8 mouse cellular contexts compared by ENCODE assay signal in genomic region chr2:168117147-168117546, GRCm38 (mm10). TPM values are rescaled to one million over a fixed set of nuclear protein-coding genes. Genes with fewer than 3 reads are reported as not detected.
DNase-seq lines count a peak whose midpoint lies in the region; ATAC-seq and TF ChIP-seq lines count a peak whose summit lies in the region.

No protein-coding gene starts in this region.

- peak overlapping the region; percentile 54 for H3K4me2 ChIP-seq in forebrain, postnatal 0 days (ENCODE audit: low read depth)
- H3K4me2 ChIP-seq in intestine, embryonic 16.5 days (ENCODE audit: low read depth, low read length): peak overlapping the region; percentile 93
- peak overlapping the region; percentile 75 for H3K4me2 ChIP-seq in midbrain, embryonic 16.5 days (ENCODE audit: low read length)
- peak overlapping the region; percentile 73 for H3K4me2 ChIP-seq in stomach, embryonic 16.5 days (ENCODE audit: low read depth, low read length)

- TF ChIP-seq CTCF in heart, adult 2 months (IDR thresholded peaks at IDR 0.05): peak; percentile 93
- TF ChIP-seq CTCF in cerebellum, adult 2 months (IDR thresholded peaks at IDR 0.05; ENCODE audit: borderline replicate concordance, insufficient read depth, low read depth, low read length): peak; percentile 62
- peak; percentile 80 for TF ChIP-seq CTCF in forebrain, postnatal 0 days (IDR thresholded peaks at IDR 0.05; ENCODE audit: low read depth)

- H3K36me3 ChIP-seq in heart, adult 2 months (ENCODE audit: control insufficient read depth, insufficient read depth, low read length): no peaks in the 10 kb centered on the region
- no peaks in the 10 kb centered on the region for H3K36me3 ChIP-seq in forebrain, postnatal 0 days (ENCODE audit: insufficient read depth)
- no peaks in the 10 kb centered on the region for H3K36me3 ChIP-seq in intestine, embryonic 16.5 days (ENCODE audit: control insufficient read depth, insufficient read depth, low read length)
- H3K36me3 ChIP-seq in midbrain, embryonic 16.5 days (ENCODE audit: control insufficient read depth, insufficient read depth, low read length): no peaks in the 10 kb centered on the region
- H3K36me3 ChIP-seq in stomach, embryonic 16.5 days (ENCODE audit: control insufficient read depth, insufficient read depth, low read length): no peaks in the 10 kb centered on the region

- H3K9ac ChIP-seq in heart, adult 2 months (ENCODE audit: low read depth, low read length): peak overlapping the region; percentile 26; the same call in 1 of the 2 replicates
- peak overlapping the region; percentile 43 for H3K9ac ChIP-seq in forebrain, postnatal 0 days
- peak overlapping the region; percentile 69 for H3K9ac ChIP-seq in intestine, embryonic 16.5 days (ENCODE audit: low read depth, low read length)
- H3K9ac ChIP-seq in midbrain, embryonic 16.5 days (ENCODE audit: low read depth, low read length): peak overlapping the region; percentile 61
- peak overlapping the region; percentile 71 for H3K9ac ChIP-seq in stomach, embryonic 16.5 days (ENCODE audit: low read length)

- no peak for TF ChIP-seq EP300 in heart, adult 2 months (IDR thresholded peaks at IDR 0.05; ENCODE audit: insufficient read depth, low read depth, low read length)

- no peak overlapping the region for H3K27ac ChIP-seq in heart, adult 2 months
- no peak overlapping the region for H3K27ac ChIP-seq in cerebellum, adult 2 months (ENCODE audit: insufficient read depth, low read length)
- no peak overlapping the region for H3K27ac ChIP-seq in forebrain, postnatal 0 days (ENCODE audit: low read depth, low read length)
- H3K27ac ChIP-seq in intestine, embryonic 16.5 days (ENCODE audit: low read length): no peak overlapping the region
- H3K27ac ChIP-seq in midbrain, embryonic 16.5 days (ENCODE audit: low read length): no peak overlapping the region
- no peak overlapping the region for H3K27ac ChIP-seq in stomach, embryonic 16.5 days (ENCODE audit: low read length)

- no peak overlapping the region for H3K4me3 ChIP-seq in heart, adult 2 months
- H3K4me3 ChIP-seq in cerebellum, adult 2 months (replicated peaks; ENCODE audit: insufficient read depth, low read depth, low read length): peak overlapping the region; percentile 39
- peak overlapping the region; percentile 33 for H3K4me3 ChIP-seq in forebrain, postnatal 0 days (ENCODE audit: low read depth, low read length)
- peak overlapping the region; percentile 52 for H3K4me3 ChIP-seq in intestine, embryonic 16.5 days (ENCODE audit: low read length)
- H3K4me3 ChIP-seq in midbrain, embryonic 16.5 days (ENCODE audit: low read depth, low read length): peak overlapping the region; percentile 38
- peak overlapping the region; percentile 46 for H3K4me3 ChIP-seq in stomach, embryonic 16.5 days (replicated peaks; ENCODE audit: low read length)

- WGBS in heart, adult 2 months: 2% methylated on average over 37 of the region's 37 CpGs
- 1% methylated on average over 37 of the region's 37 CpGs for WGBS in cerebellum, adult 2 months
- under 1% methylated on average over 37 of the region's 37 CpGs for WGBS in forebrain, postnatal 0 days
- WGBS in intestine, embryonic 16.5 days: under 1% methylated on average over 37 of the region's 37 CpGs
- WGBS in midbrain, embryonic 16.5 days: under 1% methylated on average over 37 of the region's 37 CpGs
- WGBS in stomach, embryonic 16.5 days: under 1% methylated on average over 37 of the region's 37 CpGs

- H3K79me2 ChIP-seq in heart, adult 2 months (replicated peaks; ENCODE audit: control insufficient read depth, insufficient read depth, low read length): no peaks in the 10 kb centered on the region

- H3K9me3 ChIP-seq in forebrain, postnatal 0 days (ENCODE audit: low read length): no peaks in the 10 kb centered on the region
- H3K9me3 ChIP-seq in intestine, embryonic 16.5 days (ENCODE audit: control insufficient read depth, low read length): no peaks in the 10 kb centered on the region
- no peaks in the 10 kb centered on the region for H3K9me3 ChIP-seq in midbrain, embryonic 16.5 days (replicated peaks; ENCODE audit: control insufficient read depth, low read length, poor library complexity, severe bottlenecking)
- no peaks in the 10 kb centered on the region for H3K9me3 ChIP-seq in stomach, embryonic 16.5 days (replicated peaks; ENCODE audit: control insufficient read depth, low read length)

- H3K27me3 ChIP-seq in heart, adult 2 months (ENCODE audit: control insufficient read depth, insufficient read depth, low read length): 0 out of 2 replicates have a peak, but pooled peaks cover 2% of the 10 kb centered on the region
- no peaks in the 10 kb centered on the region for H3K27me3 ChIP-seq in cerebellum, adult 2 months (ENCODE audit: control insufficient read depth, insufficient read depth, low read length)
- H3K27me3 ChIP-seq in forebrain, postnatal 0 days (ENCODE audit: insufficient read depth, low read length): no peaks in the 10 kb centered on the region
- H3K27me3 ChIP-seq in intestine, embryonic 16.5 days (replicated peaks; ENCODE audit: control insufficient read depth, insufficient read depth, low read length): no peaks in the 10 kb centered on the region; the same call in 1 of the 2 replicates
- 0 out of 2 replicates have a peak, but pooled peaks cover 2% of the 10 kb centered on the region for H3K27me3 ChIP-seq in midbrain, embryonic 16.5 days (ENCODE audit: control insufficient read depth, insufficient read depth, low read depth, low read length)
- no peaks in the 10 kb centered on the region for H3K27me3 ChIP-seq in stomach, embryonic 16.5 days (ENCODE audit: control insufficient read depth, insufficient read depth, low read length)

- peak; percentile 50; the same call in 1 of the 2 replicates for ATAC-seq in forebrain, postnatal 0 days
- ATAC-seq in intestine, embryonic 16.5 days: peak; percentile 51
- ATAC-seq in midbrain, embryonic 16.5 days: peak; percentile 44; the same call in 1 of the 2 replicates
- ATAC-seq in stomach, embryonic 16.5 days (ENCODE audit: insufficient read depth, low FRiP score): peak; percentile 53; the same call in 1 of the 2 replicates

- H3K4me1 ChIP-seq in heart, adult 2 months (ENCODE audit: control insufficient read depth, insufficient read depth, low read length): no peaks in the 10 kb centered on the region
- no peaks in the 10 kb centered on the region; the same call in 1 of the 2 replicates for H3K4me1 ChIP-seq in cerebellum, adult 2 months (ENCODE audit: control insufficient read depth, insufficient read depth, low read length)
- H3K4me1 ChIP-seq in forebrain, postnatal 0 days (ENCODE audit: insufficient read depth): peaks cover 3% of the 10 kb centered on the region
- peaks cover 16% of the 10 kb centered on the region for H3K4me1 ChIP-seq in intestine, embryonic 16.5 days (ENCODE audit: control insufficient read depth, insufficient read depth, low read length)
- peaks cover 11% of the 10 kb centered on the region; the same call in 1 of the 2 replicates for H3K4me1 ChIP-seq in midbrain, embryonic 16.5 days (ENCODE audit: control insufficient read depth, insufficient read depth, low read length)
- H3K4me1 ChIP-seq in stomach, embryonic 16.5 days (ENCODE audit: control insufficient read depth, insufficient read depth, low read length): peaks cover 23% of the 10 kb centered on the region

- TF ChIP-seq POLR2A in heart, adult 2 months (IDR thresholded peaks at IDR 0.05; ENCODE audit: insufficient read depth, low read depth, low read length): no peak
- TF ChIP-seq POLR2A in cerebellum, adult 2 months (IDR thresholded peaks at IDR 0.05; ENCODE audit: borderline replicate concordance, insufficient read depth, low read length): no peak

- peak; percentile 45 to 61 for DNase-seq in heart, adult 2 months
- no peak for DNase-seq in heart, postnatal 25 days (ENCODE audit: low spot score)
- DNase-seq in cerebellum, adult 2 months: peak; percentile 44 to 62
- peak; percentile 79 for DNase-seq in forebrain, postnatal 0 days
- peak; percentile 71 for DNase-seq in liver

- intact Hi-C loops in heart, adult 2 months (cut with DNase I): loop anchor here (10.0 kb wide), 1 partner anchor 328 kb away; no protein-coding TSS in a partner anchor
- intact Hi-C loops in heart, postnatal 25 days (cut with DNase I): loop anchor here (2.0 kb wide), 1 partner anchor 92 kb away; no protein-coding TSS in a partner anchor

RNA-seq across cellular contexts. Expression of gene Pard6b, which starts 36.3 kb away (rescaled TPM):
- 1 to 10 TPM; 2.0 to 2.2 TPM for total RNA-seq in heart, adult 2 months (2021)
- 2.4 TPM in 2 replicates for polyA plus RNA-seq in heart, adult 2 months (2012; rRNA removed)
- total RNA-seq in heart, postnatal 25 days (2021): 1 to 10 TPM; 3.1 to 3.4 TPM
- 5.3 and 5.7 TPM in 2 replicates for polyA plus RNA-seq in cerebellum, adult 2 months (2012; rRNA removed)
- 4.2 and 5.3 TPM in 2 replicates for total RNA-seq in forebrain, postnatal 0 days (2014; rRNA removed)
- polyA plus RNA-seq in forebrain, postnatal 0 days (2015; fragmentation: Nextera tagmentation; extraction: Ambion mirVana): 2.8 and 4.1 TPM in 2 replicates
- 7.8 and 13.9 TPM in 2 replicates for polyA plus RNA-seq in intestine, embryonic 16.5 days (2015; fragmentation: Nextera tagmentation; extraction: Ambion mirVana)
- polyA plus RNA-seq in midbrain, embryonic 16.5 days (2015; fragmentation: Nextera tagmentation; extraction: Ambion mirVana): 6.8 and 7.3 TPM in 2 replicates
- polyA plus RNA-seq in stomach, embryonic 16.5 days (2015; fragmentation: Nextera tagmentation; extraction: Ambion mirVana): 8.3 TPM in 2 replicates
